Mouse (Mus musculus) gastrocnemius, postnatal 36 days (tissue): ENCODE measurements around the gene Gm21721. TPM values are rescaled to one million over a fixed set of nuclear protein-coding genes. Genes with fewer than 3 reads are reported as not detected.
"Not testable (repeated sequence)": the region's sequence is repeated elsewhere in the genome, so short reads cannot be mapped to it uniquely, and the experiment has no call there.

ENCODE experiments used
- DNase-seq, 2 experiments: peaks; one replicate each; pipeline ENCODE4 v3.0.0; 2022
- intact Hi-C: fragments of 180-260 bp; cut with DNase I; formaldehyde crosslinking; loops from one replicate; pipeline ENCODE4 v1.15.1; 2025
- long read RNA-seq, 2 experiments: library from polyadenylated mRNA; stranded (forward); transcript quantifications; one replicate each; pipeline ENCODE4 v2.0.0; 2021
- total RNA-seq, 2 experiments: library from RNA; stranded (reverse); gene quantifications; 2 replicates each; pipeline ENCODE4 v1.2.3; 2021

Gene Gm21721
- not detected for total RNA-seq
- long read RNA-seq, experiment 1, result 0 reads
- long read RNA-seq, experiment 2, result 0 reads

DNA sequence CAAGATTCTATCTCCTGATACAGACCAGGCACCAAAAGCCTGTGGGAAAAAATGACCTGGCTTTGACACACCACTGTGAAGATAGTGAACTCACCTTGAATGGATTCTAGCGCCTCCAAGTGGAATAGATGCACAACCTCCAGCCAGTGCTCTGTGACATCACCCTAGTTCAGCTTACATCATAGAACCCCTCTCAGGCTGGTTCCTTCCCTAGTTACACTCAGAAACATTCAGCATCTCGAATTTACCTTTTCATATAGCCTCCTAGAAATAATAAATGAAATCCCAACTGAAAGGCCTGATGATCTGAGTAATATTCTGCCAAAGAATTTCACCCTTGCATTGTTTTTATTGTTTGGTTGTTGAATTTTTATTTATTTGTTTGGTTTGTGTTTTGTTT lies at the start of gene Gm21721:
Gene Gm21721 (minus strand): TSS at position 101 of the 400 bp plus-strand sequence.
- DNase-seq, intact Hi-C loops: not testable (repeated sequence)

Other genes starting within 250 kb of the Gm21721 start
- not detected for gene Gm21292, start 68.3 kb downstream of the Gm21721 start, total RNA-seq
- not detected for gene Gm21812, start 145.0 kb upstream of the Gm21721 start, total RNA-seq
- gene Gm21874, start 214.0 kb upstream of the Gm21721 start, total RNA-seq, result not detected